Mouse (Mus musculus) G1E (cell line): ENCODE data around the gene Rnf130. TPM values are rescaled to one million over a fixed set of nuclear protein-coding genes. Genes with fewer than 3 reads are reported as not detected.

Experiments used
- ATAC-seq: 2 replicates; pipeline ENCODE4 v1.8.0; 2016; ENCODE audit warnings: mild to moderate bottlenecking; ENCODE audit not compliant: insufficient number of reproducible peaks, poor library complexity, low FRiP score, severe bottlenecking; ENCODE audit errors: extremely low read depth
- DNase-seq: peaks from one replicate; pipeline ENCODE4 v3.0.0; 2012; ENCODE audit warnings: low spot score
- H3K27me3 ChIP-seq: 2 replicates; pipeline ENCODE4 v1.6.1; 2012; ENCODE audit warnings: mild to moderate bottlenecking, low read length, inconsistent platforms; ENCODE audit not compliant: insufficient read depth
- H3K36me3 ChIP-seq: replicated peaks from 2 replicates; pipeline ENCODE3; 2012; ENCODE audit warnings: mild to moderate bottlenecking, inconsistent platforms
- H3K4me1 ChIP-seq: 2 replicates; pipeline ENCODE4 v1.6.1; 2012; ENCODE audit warnings: low read depth, low read length, inconsistent platforms, mixed read lengths; ENCODE audit not compliant: insufficient read depth
- H3K4me3 ChIP-seq: 2 replicates; pipeline ENCODE4 v1.5.1; 2012; ENCODE audit warnings: low read depth, mild to moderate bottlenecking, inconsistent platforms, low read length, moderate library complexity, mixed read lengths
- H3K9me3 ChIP-seq: replicated peaks from 2 replicates; pipeline ENCODE4 v1.6.1; 2012; ENCODE audit warnings: inconsistent platforms
- CTCF ChIP-seq: IDR thresholded peaks from 2 replicates; pipeline ENCODE4 v1.5.1; 2012; ENCODE audit warnings: low read depth, low read length, inconsistent platforms, mixed read lengths
- GATA1 ChIP-seq: IDR thresholded peaks from 2 replicates; pipeline ENCODE4 v1.6.1; 2012; ENCODE audit warnings: borderline replicate concordance, low read length, inconsistent platforms, mixed read lengths
- GATA2 ChIP-seq: IDR thresholded peaks from 2 replicates; pipeline ENCODE4 v1.6.1; 2012; ENCODE audit warnings: low read depth, low read length, inconsistent platforms, borderline replicate concordance
- POLR2AphosphoS5 ChIP-seq: IDR thresholded peaks from 2 replicates; pipeline ENCODE4 v1.6.1; 2012; ENCODE audit warnings: low read depth, low read length, inconsistent platforms; ENCODE audit not compliant: insufficient replicate concordance
- TAL1 ChIP-seq: conservative IDR thresholded peaks from 2 replicates; pipeline ENCODE4 v1.6.1; 2012; ENCODE audit warnings: low read depth, low read length, inconsistent platforms, mixed read lengths
- polyA plus RNA-seq: library from polyadenylated mRNA; stranded (reverse); fragments of >175 nt; gene quantifications from 2 replicates; pipeline ENCODE4 v1.2.3, GENCODE M21; 2012
- total RNA-seq, 2 experiments: library from RNA; stranded (forward) in 1 of 2; stranded (reverse) in 1 of 2; fragments of 200-1000 nt in 1 of 2; fragments of >200 nt in 1 of 2; fragmentation: Nextera tagmentation in 1 of 2; gene quantifications; 2 replicates each; pipeline ENCODE4 v1.2.3; 2014 to 2017

Gene Rnf130
- total and polyA plus RNA-seq, 3 experiments: 80.8 to 225 (median 199) TPM

- H3K36me3 ChIP-seq: peaks cover 4% of the 10 kb centered on the region
- H3K4me1 ChIP-seq: peaks cover 94% of the 10 kb centered on the region
- H3K27me3 ChIP-seq: no peaks in the 10 kb centered on the region
- peak overlapping the region; percentile 5; the same call in 1 of the 2 replicates for H3K4me3 ChIP-seq
- DNase-seq (no peak), ATAC-seq (no peak)
- no peaks in the 10 kb centered on the region for H3K9me3 ChIP-seq
- no peak for TF ChIP-seq GATA1
- TF ChIP-seq POLR2AphosphoS5: no peak
- TF ChIP-seq GATA2: no peak
- TF ChIP-seq CTCF: no peak
- no peak for TF ChIP-seq TAL1
Measured at GRCm38 (mm10) chr11:49982881-49983280, 42.3 kb upstream of the Rnf130 start.

- Histone ChIP-seq H3K4me3 (peak overlapping the region; percentile 57; the same call in 1 of the 2 replicates), H3K9me3 (no peaks in the 10 kb centered on the region), H3K27me3 (no peaks in the 10 kb centered on the region), H3K36me3 (peaks cover 4% of the 10 kb centered on the region), H3K4me1 (peaks cover 88% of the 10 kb centered on the region)
- no peak for ATAC-seq
- TF ChIP-seq GATA2: no peak
- TF ChIP-seq POLR2AphosphoS5: no peak
- no peak for TF ChIP-seq TAL1
- TF ChIP-seq GATA1: no peak
- DNase-seq: no peak
Measured at GRCm38 (mm10) chr11:49983875-49984552, 41.1 kb upstream of the Rnf130 start.

GRCm38 (mm10) chr11:49985009-49985408 is 40.1 kb upstream of the Rnf130 start:
- peaks cover 87% of the 10 kb centered on the region for H3K4me1 ChIP-seq
- H3K9me3 ChIP-seq: no peaks in the 10 kb centered on the region
- DNase-seq: no peak
- H3K36me3 ChIP-seq: no peaks in the 10 kb centered on the region
- ATAC-seq: peak; percentile 46
- H3K4me3 ChIP-seq: no peak overlapping the region; the same call in 1 of the 2 replicates
- TF ChIP-seq TAL1 (peak; percentile 68), POLR2AphosphoS5 (no peak)
- no peaks in the 10 kb centered on the region for H3K27me3 ChIP-seq

- DNase-seq (no peak), ATAC-seq (no peak)
- Histone ChIP-seq H3K27me3 (no peaks in the 10 kb centered on the region), H3K4me3 (no peak overlapping the region), H3K36me3 (no peaks in the 10 kb centered on the region), H3K4me1 (peaks cover 87% of the 10 kb centered on the region), H3K9me3 (no peaks in the 10 kb centered on the region)
- TF ChIP-seq CTCF (peak; percentile 88), GATA2 (no peak)
Measured at GRCm38 (mm10) chr11:49986277-49987036, 38.7 kb upstream of the Rnf130 start.

GRCm38 (mm10) chr11:49994536-49994935 is 30.6 kb upstream of the Rnf130 start:
- Histone ChIP-seq H3K27me3 (no peaks in the 10 kb centered on the region), H3K4me3 (no peak overlapping the region), H3K36me3 (no peaks in the 10 kb centered on the region), H3K9me3 (peaks cover 3% of the 10 kb centered on the region), H3K4me1 (peaks cover 78% of the 10 kb centered on the region)
- peak; percentile 92 for ATAC-seq
- peak; percentile 55 for DNase-seq
- TF ChIP-seq TAL1 (peak; percentile 91), GATA2 (no peak)

GRCm38 (mm10) chr11:49996398-49996797 is 28.7 kb upstream of the Rnf130 start:
- Histone ChIP-seq H3K27me3 (no peaks in the 10 kb centered on the region), H3K4me1 (peaks cover 71% of the 10 kb centered on the region), H3K36me3 (no peaks in the 10 kb centered on the region), H3K4me3 (peak overlapping the region; percentile 37; the same call in 1 of the 2 replicates), H3K9me3 (peaks cover 16% of the 10 kb centered on the region)
- DNase-seq (no peak), ATAC-seq (no peak)
- TF ChIP-seq TAL1: no peak
- TF ChIP-seq GATA1: no peak
- TF ChIP-seq CTCF: no peak
- no peak for TF ChIP-seq GATA2
- no peak for TF ChIP-seq POLR2AphosphoS5
